Mouse (Mus musculus) heart, adult 2 months (tissue): ENCODE results near the gene Ccr3. TPM values are rescaled to one million over a fixed set of nuclear protein-coding genes. Genes with fewer than 3 reads are reported as not detected.

Source experiments
- DNase-seq, 2 experiments: peaks; one replicate each; pipeline ENCODE4 v3.0.0; 2021
- H3K27ac ChIP-seq: fragments of 200-600 bp; 2 replicates; pipeline ENCODE4 v1.8.1; 2022
- H3K27me3 ChIP-seq: fragments of 200-500 bp; 2 replicates; pipeline ENCODE4 v1.6.1; 2012; ENCODE audit warnings: mild to moderate bottlenecking, low read length, inconsistent platforms, mixed read lengths; ENCODE audit not compliant: control insufficient read depth, insufficient read depth
- H3K36me3 ChIP-seq: fragments of 200-500 bp; 2 replicates; pipeline ENCODE4 v1.6.1; 2012; ENCODE audit warnings: low read length, inconsistent platforms; ENCODE audit not compliant: control insufficient read depth, insufficient read depth
- H3K4me1 ChIP-seq: fragments of 200-500 bp; 2 replicates; pipeline ENCODE4 v1.6.1; 2011; ENCODE audit warnings: low read length; ENCODE audit not compliant: control insufficient read depth, insufficient read depth
- H3K4me3 ChIP-seq: fragments of 200-600 bp; 2 replicates; pipeline ENCODE4 v1.8.1; 2022
- H3K79me2 ChIP-seq: fragments of 200-500 bp; replicated peaks from 2 replicates; pipeline ENCODE4 v1.6.1; 2012; ENCODE audit warnings: mild to moderate bottlenecking, inconsistent platforms, low read length, moderate library complexity, mixed read lengths; ENCODE audit not compliant: control insufficient read depth, insufficient read depth
- H3K9ac ChIP-seq: fragments of 200-500 bp; 2 replicates; pipeline ENCODE4 v1.6.1; 2012; ENCODE audit warnings: low read depth, mild to moderate bottlenecking, control low read depth, inconsistent platforms, low read length, mixed read lengths
- CTCF ChIP-seq: fragments of 200-600 bp; IDR thresholded peaks from 2 replicates; pipeline ENCODE4 v1.8.1; 2022; ENCODE audit warnings: antibody characterized with exemption, mild to moderate bottlenecking, moderate library complexity
- EP300 ChIP-seq: fragments of 200-500 bp; IDR thresholded peaks from 2 replicates; pipeline ENCODE4 v1.6.1; 2011; ENCODE audit warnings: low read depth, low read length, control low read depth; ENCODE audit not compliant: insufficient read depth
- POLR2A ChIP-seq: fragments of 200-500 bp; IDR thresholded peaks from 2 replicates; pipeline ENCODE4 v1.6.1; 2011; ENCODE audit warnings: mild to moderate bottlenecking, low read depth, low read length, control low read depth; ENCODE audit not compliant: insufficient read depth
- WGBS: fragments of 180-500 bp; shearing (Covaris S2); methylation state at CpG from one replicate; pipeline ENCODE4 v1.1.7; 2018; 5-methylcytosine and 5-hydroxymethylcytosine counted together
- intact Hi-C: fragments of 180-260 bp; cut with DNase I; formaldehyde crosslinking; loops from one replicate; pipeline ENCODE4 v1.15.1; 2025
- polyA plus RNA-seq: library from polyadenylated mRNA; depleted of rRNA; stranded (reverse); fragments of >200 nt; gene quantifications from 2 replicates; pipeline ENCODE4 v1.2.3, GENCODE M21; 2012
- total RNA-seq, 2 experiments: library from RNA; stranded (reverse); gene quantifications; 2 replicates each; pipeline ENCODE4 v1.2.3; 2021

Gene Ccr3
- total and polyA plus RNA-seq, 3 experiments: 0.20 TPM; not detected in 2

GRCm38 (mm10) chr9:123999784-124000183, 22.0 kb upstream of the Ccr3 start:
- WGBS: 67% methylated on average over 2 of the region's 2 CpGs
- Histone ChIP-seq H3K4me1 (no peaks in the 10 kb centered on the region), H3K4me3 (no peak overlapping the region), H3K9ac (no peak overlapping the region), H3K79me2 (no peaks in the 10 kb centered on the region), H3K27me3 (no peaks in the 10 kb centered on the region), H3K27ac (no peak overlapping the region), H3K36me3 (no peaks in the 10 kb centered on the region)
- no peak for TF ChIP-seq POLR2A
- TF ChIP-seq CTCF: no peak
- no peak for TF ChIP-seq EP300
- intact Hi-C loops: no loop called here
- DNase-seq: no peak

GRCm38 (mm10) chr9:124012691-124013090, 9.1 kb upstream of the Ccr3 start:
- no peak for TF ChIP-seq CTCF
- no peak for TF ChIP-seq EP300
- TF ChIP-seq POLR2A: no peak
- intact Hi-C loops: no loop called here

GRCm38 (mm10) chr9:124013270-124013669, 8.5 kb upstream of the Ccr3 start:
- H3K79me2 ChIP-seq: no peaks in the 10 kb centered on the region
- no peak for DNase-seq
- H3K4me1 ChIP-seq: no peaks in the 10 kb centered on the region
- H3K36me3 ChIP-seq: no peaks in the 10 kb centered on the region
- WGBS: 67% methylated on average over 3 of the region's 3 CpGs
- no peak overlapping the region for H3K9ac ChIP-seq
- no peak overlapping the region for H3K27ac ChIP-seq
- no peak for TF ChIP-seq CTCF
- no peak for TF ChIP-seq EP300
- TF ChIP-seq POLR2A: no peak
- H3K27me3 ChIP-seq: no peaks in the 10 kb centered on the region
- H3K4me3 ChIP-seq: no peak overlapping the region
- intact Hi-C loops: no loop called here

More at GRCm38 (mm10) chr9:124012691-124013090, 9.1 kb upstream of the Ccr3 start:
- no peak overlapping the region for H3K4me3 ChIP-seq
- H3K27me3 ChIP-seq: no peaks in the 10 kb centered on the region
- WGBS: 50% methylated on average over 2 of the region's 2 CpGs
- H3K27ac ChIP-seq: no peak overlapping the region
- H3K36me3 ChIP-seq: no peaks in the 10 kb centered on the region
- H3K79me2 ChIP-seq: no peaks in the 10 kb centered on the region
- no peak for DNase-seq
- no peaks in the 10 kb centered on the region for H3K4me1 ChIP-seq
- H3K9ac ChIP-seq: no peak overlapping the region

GRCm38 (mm10) chr9:124014985-124015652, 6.7 kb upstream of the Ccr3 start:
- intact Hi-C loops: no loop called here
- Histone ChIP-seq H3K79me2 (no peaks in the 10 kb centered on the region), H3K27me3 (no peaks in the 10 kb centered on the region), H3K36me3 (no peaks in the 10 kb centered on the region), H3K9ac (no peak overlapping the region), H3K27ac (no peak overlapping the region), H3K4me1 (no peaks in the 10 kb centered on the region), H3K4me3 (no peak overlapping the region)
- no peak for TF ChIP-seq POLR2A
- no peak for TF ChIP-seq CTCF
- WGBS: 74% methylated on average over 2 of the region's 2 CpGs
- DNase-seq: no peak

- intact Hi-C loops: no loop called here
- TF ChIP-seq CTCF: no peak
- TF ChIP-seq EP300: no peak
- TF ChIP-seq POLR2A: no peak
- H3K9ac ChIP-seq: no peak overlapping the region
- no peaks in the 10 kb centered on the region for H3K36me3 ChIP-seq
- H3K4me3 ChIP-seq: no peak overlapping the region
- H3K27me3 ChIP-seq: no peaks in the 10 kb centered on the region
- no peaks in the 10 kb centered on the region for H3K79me2 ChIP-seq
- no peaks in the 10 kb centered on the region for H3K4me1 ChIP-seq
- H3K27ac ChIP-seq: no peak overlapping the region
- DNase-seq: no peak
- 46% methylated on average over 2 of the region's 2 CpGs for WGBS
Observed at GRCm38 (mm10) chr9:124016048-124016447, 5.7 kb upstream of the Ccr3 start.

GRCm38 (mm10) chr9:124019887-124020286, 1.9 kb upstream of the Ccr3 start:
- Histone ChIP-seq H3K27ac (no peak overlapping the region), H3K9ac (no peak overlapping the region), H3K4me1 (no peaks in the 10 kb centered on the region), H3K27me3 (no peaks in the 10 kb centered on the region), H3K36me3 (no peaks in the 10 kb centered on the region), H3K79me2 (no peaks in the 10 kb centered on the region), H3K4me3 (no peak overlapping the region)
- 40% methylated on average over 3 of the region's 3 CpGs for WGBS
- intact Hi-C loops: no loop called here
- TF ChIP-seq EP300 (no peak), CTCF (no peak), POLR2A (no peak)
- peak in 1 of 2 experiments; percentile 4 for DNase-seq
